Mouse (Mus musculus): ENCODE data around the gene Grm7.

DNA sequence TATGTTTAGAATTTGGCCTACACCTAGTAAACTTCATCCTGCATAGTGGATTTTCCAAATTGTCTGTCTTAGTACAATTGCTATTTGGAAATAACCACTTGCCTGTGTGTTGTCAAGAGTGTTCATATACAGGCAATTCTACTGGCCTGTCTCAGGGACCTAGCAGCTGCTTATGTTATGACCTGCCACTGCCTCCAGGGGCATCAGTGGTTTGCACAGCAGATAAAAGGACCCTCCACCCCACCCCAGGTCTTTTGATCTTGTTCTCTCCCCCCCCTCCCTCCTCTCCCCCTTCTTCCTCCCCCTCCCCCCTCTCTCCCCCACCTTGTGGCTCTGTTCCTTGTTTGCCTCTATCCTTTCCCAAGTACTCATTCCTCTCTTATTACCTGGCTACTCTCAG lies 403.9 kb downstream of the Grm7 start:
- TF ChIP-seq POLR2A (IDR thresholded peaks at IDR 0.05; ENCODE audit: insufficient read length, low read depth) (no peak), USF1 (IDR thresholded peaks at IDR 0.05; ENCODE audit: low read depth) (no peak), MYOD1 (IDR thresholded peaks at IDR 0.05; ENCODE audit: control insufficient read depth in 1 of 3, insufficient read length in 2 of 3, low read depth in 2 of 3) (no peak), MYOG (IDR thresholded peaks at IDR 0.05; ENCODE audit: control insufficient read depth in 1 of 3, insufficient read depth in 1 of 3, insufficient read length in 2 of 3, low read depth in 2 of 3) (no peak), POLR2AphosphoS2 (IDR thresholded peaks at IDR 0.05; ENCODE audit: insufficient read length, low read depth) (no peak), TCF12 (IDR thresholded peaks at IDR 0.05; ENCODE audit: insufficient read depth, poor library complexity, severe bottlenecking) (no peak), E2F4 (IDR thresholded peaks at IDR 0.05; ENCODE audit: insufficient read depth) (no peak), MAX (IDR thresholded peaks at IDR 0.05; ENCODE audit: low read depth) (no peak), TCF3 (IDR thresholded peaks at IDR 0.05; ENCODE audit: insufficient read length, low read depth) (no peak), CEBPB (IDR thresholded peaks at IDR 0.05; ENCODE audit: insufficient read depth, poor library complexity, severe bottlenecking) (no peak), SRF (IDR thresholded peaks at IDR 0.05; ENCODE audit: control insufficient read depth, insufficient read length, low read depth) (no peak)
